Mouse (Mus musculus) kidney, adult 2 months (tissue): ENCODE data around the gene Scel. TPM values are rescaled to one million over a fixed set of nuclear protein-coding genes. Genes with fewer than 3 reads are reported as not detected.

ENCODE experiments used
- DNase-seq: peaks from one replicate; pipeline ENCODE4 v3.0.0; 2021
- H3K27ac ChIP-seq: fragments of 200-500 bp; 2 replicates; pipeline ENCODE4 v1.5.1; 2012; ENCODE audit warnings: low read depth, low read length, control low read depth, inconsistent platforms; ENCODE audit not compliant: insufficient read depth
- H3K27me3 ChIP-seq: fragments of 200-500 bp; replicated peaks from 2 replicates; pipeline ENCODE4 v1.6.1; 2012; ENCODE audit warnings: mild to moderate bottlenecking, moderate library complexity, low read length, inconsistent platforms; ENCODE audit not compliant: control insufficient read depth, insufficient read depth
- H3K36me3 ChIP-seq: fragments of 200-500 bp; 2 replicates; pipeline ENCODE4 v1.6.1; 2012; ENCODE audit warnings: mild to moderate bottlenecking, moderate library complexity, low read length, inconsistent platforms; ENCODE audit not compliant: control insufficient read depth, insufficient read depth
- H3K4me1 ChIP-seq: fragments of 200-500 bp; 2 replicates; pipeline ENCODE4 v1.6.1; 2011; ENCODE audit warnings: low read length; ENCODE audit not compliant: control insufficient read depth, insufficient read depth
- H3K4me3 ChIP-seq: fragments of 200-500 bp; 2 replicates; pipeline ENCODE4 v1.5.1; 2011; ENCODE audit warnings: mild to moderate bottlenecking, low read depth, low read length, control low read depth; ENCODE audit not compliant: insufficient read depth
- CTCF ChIP-seq: fragments of 200-500 bp; conservative IDR thresholded peaks from 2 replicates; pipeline ENCODE4 v1.5.1; 2011; ENCODE audit warnings: low read depth, mild to moderate bottlenecking, control low read depth, low read length, moderate library complexity, mixed read lengths; ENCODE audit not compliant: insufficient read depth, insufficient read length
- POLR2A ChIP-seq: fragments of 200-500 bp; IDR thresholded peaks from one replicate; pipeline ENCODE4 v1.6.1; 2011; ENCODE audit warnings: low read depth, low read length, control low read depth
- WGBS: fragments of 180-500 bp; shearing (Covaris S2); methylation state at CpG from one replicate; pipeline ENCODE4 v1.1.7; 2018; 5-methylcytosine and 5-hydroxymethylcytosine counted together
- polyA plus RNA-seq: library from polyadenylated mRNA; depleted of rRNA; stranded (reverse); fragments of >200 nt; gene quantifications from 2 replicates; pipeline ENCODE4 v1.2.3, GENCODE M21; 2012

Gene Scel
- polyA plus RNA-seq, 1 experiment: 2.7 TPM

- Histone ChIP-seq H3K27me3 (no peaks in the 10 kb centered on the region), H3K27ac (no peak overlapping the region), H3K36me3 (no peaks in the 10 kb centered on the region), H3K4me3 (no peak overlapping the region), H3K4me1 (no peaks in the 10 kb centered on the region)
- TF ChIP-seq CTCF: peak; percentile 92
- TF ChIP-seq POLR2A: no peak
- peak; percentile 71 for DNase-seq
- 14% methylated on average over 8 of the region's 8 CpGs for WGBS
Measured at GRCm38 (mm10) chr14:103550480-103550879, 37.3 kb downstream of the Scel start.

GRCm38 (mm10) chr14:103550921-103551320 is 37.8 kb downstream of the Scel start:
- no peaks in the 10 kb centered on the region for H3K4me1 ChIP-seq
- TF ChIP-seq POLR2A (no peak), CTCF (no peak)
- DNase-seq: no peak
- H3K27me3 ChIP-seq: no peaks in the 10 kb centered on the region
- H3K36me3 ChIP-seq: no peaks in the 10 kb centered on the region
- 67% methylated on average over 10 of the region's 10 CpGs for WGBS
- no peak overlapping the region for H3K27ac ChIP-seq
- H3K4me3 ChIP-seq: no peak overlapping the region

GRCm38 (mm10) chr14:103551921-103552320 is 38.8 kb downstream of the Scel start:
- H3K36me3 ChIP-seq: no peaks in the 10 kb centered on the region
- 68% methylated on average over 4 of the region's 4 CpGs for WGBS
- H3K4me1 ChIP-seq: no peaks in the 10 kb centered on the region
- TF ChIP-seq POLR2A (no peak), CTCF (no peak)
- H3K4me3 ChIP-seq: no peak overlapping the region
- H3K27me3 ChIP-seq: no peaks in the 10 kb centered on the region
- H3K27ac ChIP-seq: no peak overlapping the region
- no peak for DNase-seq

- 56% methylated on average over 4 of the region's 4 CpGs for WGBS
- Histone ChIP-seq H3K27me3 (no peaks in the 10 kb centered on the region), H3K4me3 (no peak overlapping the region), H3K36me3 (no peaks in the 10 kb centered on the region), H3K27ac (no peak overlapping the region), H3K4me1 (no peaks in the 10 kb centered on the region)
- DNase-seq: no peak
- TF ChIP-seq CTCF (no peak), POLR2A (no peak)
Measured at GRCm38 (mm10) chr14:103552379-103552778, 39.2 kb downstream of the Scel start.

- no peak for TF ChIP-seq CTCF
- TF ChIP-seq POLR2A: no peak
- no peak for DNase-seq
- Histone ChIP-seq H3K27me3 (no peaks in the 10 kb centered on the region), H3K27ac (no peak overlapping the region), H3K4me3 (no peak overlapping the region), H3K36me3 (no peaks in the 10 kb centered on the region), H3K4me1 (no peaks in the 10 kb centered on the region)
- WGBS: 49% methylated on average over 5 of the region's 5 CpGs
Measured at GRCm38 (mm10) chr14:103556609-103557008, 43.5 kb downstream of the Scel start.

GRCm38 (mm10) chr14:103561383-103562096 is 48.4 kb downstream of the Scel start:
- Histone ChIP-seq H3K27me3 (no peaks in the 10 kb centered on the region), H3K4me1 (no peaks in the 10 kb centered on the region), H3K27ac (no peak overlapping the region), H3K36me3 (no peaks in the 10 kb centered on the region), H3K4me3 (no peak overlapping the region)
- TF ChIP-seq POLR2A: no peak
- no peak for TF ChIP-seq CTCF
- 80% methylated on average over 8 of the region's 8 CpGs for WGBS
- DNase-seq: no peak

GRCm38 (mm10) chr14:103567957-103568356 is 54.8 kb downstream of the Scel start:
- TF ChIP-seq CTCF (no peak), POLR2A (no peak)
- no peak for DNase-seq
- Histone ChIP-seq H3K27ac (no peak overlapping the region), H3K36me3 (no peaks in the 10 kb centered on the region), H3K27me3 (no peaks in the 10 kb centered on the region), H3K4me3 (no peak overlapping the region), H3K4me1 (no peaks in the 10 kb centered on the region)
- 36% methylated on average over 1 of the region's 1 CpGs for WGBS

- no peaks in the 10 kb centered on the region for H3K36me3 ChIP-seq
- no peaks in the 10 kb centered on the region for H3K27me3 ChIP-seq
- TF ChIP-seq CTCF: no peak
- no peak for TF ChIP-seq POLR2A
- 40% methylated on average over 2 of the region's 2 CpGs for WGBS
- DNase-seq: no peak
- H3K4me1 ChIP-seq: no peaks in the 10 kb centered on the region
- no peak overlapping the region for H3K4me3 ChIP-seq
- no peak overlapping the region for H3K27ac ChIP-seq
Measured at GRCm38 (mm10) chr14:103568433-103568832, 55.3 kb downstream of the Scel start.
